Mouse (Mus musculus): ENCODE results near the gene Tor2a. TPM values are rescaled to one million over a fixed set of nuclear protein-coding genes. Genes with fewer than 3 reads are reported as not detected.

Tor2a gene
- polyA plus RNA-seq, 1 experiment: 171 TPM

- TF ChIP-seq POLR2A (IDR thresholded peaks at IDR 0.05; ENCODE audit: control insufficient read depth, extremely low read depth, insufficient read depth, low read length, poor library complexity): no peak
- no peak for TF ChIP-seq CTCF (IDR thresholded peaks at IDR 0.05; ENCODE audit: borderline replicate concordance, control insufficient read depth, extremely low read depth, insufficient read depth, low read length, poor library complexity)
- H3K27ac ChIP-seq (ENCODE audit: control insufficient read depth, insufficient read depth, low read length): no peak overlapping the region
- no peaks in the 10 kb centered on the region for H3K27me3 ChIP-seq (ENCODE audit: control insufficient read depth, insufficient read depth, low read length)
- H3K4me1 ChIP-seq (replicated peaks; ENCODE audit: control insufficient read depth, insufficient read depth, low read length): peaks cover 34% of the 10 kb centered on the region
- no peak for DNase-seq
- 34% methylated on average over 7 of the region's 7 CpGs for WGBS
- peaks cover 6% of the 10 kb centered on the region for H3K36me3 ChIP-seq (ENCODE audit: control insufficient read depth, insufficient read depth, low read length)
- H3K4me3 ChIP-seq (ENCODE audit: control insufficient read depth, insufficient read depth, low read length): no peak overlapping the region
Observed at GRCm38 (mm10) chr2:32728463-32728862, 28.6 kb upstream of the Tor2a start.

- Histone ChIP-seq H3K27ac (ENCODE audit: control insufficient read depth, insufficient read depth, low read length) (no peak overlapping the region), H3K36me3 (ENCODE audit: control insufficient read depth, insufficient read depth, low read length) (peaks cover 6% of the 10 kb centered on the region), H3K4me3 (ENCODE audit: control insufficient read depth, insufficient read depth, low read length) (no peak overlapping the region), H3K27me3 (ENCODE audit: control insufficient read depth, insufficient read depth, low read length) (no peaks in the 10 kb centered on the region), H3K4me1 (replicated peaks; ENCODE audit: control insufficient read depth, insufficient read depth, low read length) (peaks cover 33% of the 10 kb centered on the region)
- no peak for DNase-seq
- TF ChIP-seq CTCF (IDR thresholded peaks at IDR 0.05; ENCODE audit: borderline replicate concordance, control insufficient read depth, extremely low read depth, insufficient read depth, low read length, poor library complexity) (no peak), POLR2A (IDR thresholded peaks at IDR 0.05; ENCODE audit: control insufficient read depth, extremely low read depth, insufficient read depth, low read length, poor library complexity) (no peak)
- 95% methylated on average over 4 of the region's 4 CpGs for WGBS
Observed at GRCm38 (mm10) chr2:32729547-32729946, 27.5 kb upstream of the Tor2a start.

- Histone ChIP-seq H3K27me3 (ENCODE audit: control insufficient read depth, insufficient read depth, low read length) (no peaks in the 10 kb centered on the region), H3K27ac (ENCODE audit: control insufficient read depth, insufficient read depth, low read length) (no peak overlapping the region), H3K4me1 (replicated peaks; ENCODE audit: control insufficient read depth, insufficient read depth, low read length) (peaks cover 23% of the 10 kb centered on the region), H3K36me3 (ENCODE audit: control insufficient read depth, insufficient read depth, low read length) (peaks cover 6% of the 10 kb centered on the region), H3K4me3 (ENCODE audit: control insufficient read depth, insufficient read depth, low read length) (no peak overlapping the region)
- 95% methylated on average over 11 of the region's 11 CpGs for WGBS
- TF ChIP-seq POLR2A (IDR thresholded peaks at IDR 0.05; ENCODE audit: control insufficient read depth, extremely low read depth, insufficient read depth, low read length, poor library complexity): no peak
- DNase-seq: no peak
Observed at GRCm38 (mm10) chr2:32730854-32731253, 26.2 kb upstream of the Tor2a start.

- 91% methylated on average over 4 of the region's 4 CpGs for WGBS
- peaks cover 17% of the 10 kb centered on the region for H3K4me1 ChIP-seq (replicated peaks; ENCODE audit: control insufficient read depth, insufficient read depth, low read length)
- no peak overlapping the region for H3K27ac ChIP-seq (ENCODE audit: control insufficient read depth, insufficient read depth, low read length)
- no peaks in the 10 kb centered on the region for H3K27me3 ChIP-seq (ENCODE audit: control insufficient read depth, insufficient read depth, low read length)
- no peak overlapping the region for H3K4me3 ChIP-seq (ENCODE audit: control insufficient read depth, insufficient read depth, low read length)
- DNase-seq: no peak
- no peak for TF ChIP-seq CTCF (IDR thresholded peaks at IDR 0.05; ENCODE audit: borderline replicate concordance, control insufficient read depth, extremely low read depth, insufficient read depth, low read length, poor library complexity)
- TF ChIP-seq POLR2A (IDR thresholded peaks at IDR 0.05; ENCODE audit: control insufficient read depth, extremely low read depth, insufficient read depth, low read length, poor library complexity): no peak
- H3K36me3 ChIP-seq (ENCODE audit: control insufficient read depth, insufficient read depth, low read length): no peaks in the 10 kb centered on the region
Observed at GRCm38 (mm10) chr2:32731911-32732310, 25.1 kb upstream of the Tor2a start.

- Histone ChIP-seq H3K27me3 (ENCODE audit: control insufficient read depth, insufficient read depth, low read length) (no peaks in the 10 kb centered on the region), H3K27ac (ENCODE audit: control insufficient read depth, insufficient read depth, low read length) (no peak overlapping the region), H3K4me1 (replicated peaks; ENCODE audit: control insufficient read depth, insufficient read depth, low read length) (peaks cover 11% of the 10 kb centered on the region), H3K4me3 (ENCODE audit: control insufficient read depth, insufficient read depth, low read length) (no peak overlapping the region), H3K36me3 (ENCODE audit: control insufficient read depth, insufficient read depth, low read length) (no peaks in the 10 kb centered on the region)
- no peak for DNase-seq
- no peak for TF ChIP-seq CTCF (IDR thresholded peaks at IDR 0.05; ENCODE audit: borderline replicate concordance, control insufficient read depth, extremely low read depth, insufficient read depth, low read length, poor library complexity)
- no peak for TF ChIP-seq POLR2A (IDR thresholded peaks at IDR 0.05; ENCODE audit: control insufficient read depth, extremely low read depth, insufficient read depth, low read length, poor library complexity)
- 94% methylated on average over 6 of the region's 6 CpGs for WGBS
Observed at GRCm38 (mm10) chr2:32732695-32733094, 24.3 kb upstream of the Tor2a start.

GRCm38 (mm10) chr2:32734480-32734879 is 22.6 kb upstream of the Tor2a start:
- H3K4me1 ChIP-seq (replicated peaks; ENCODE audit: control insufficient read depth, insufficient read depth, low read length): no peaks in the 10 kb centered on the region
- TF ChIP-seq CTCF (IDR thresholded peaks at IDR 0.05; ENCODE audit: borderline replicate concordance, control insufficient read depth, extremely low read depth, insufficient read depth, low read length, poor library complexity) (no peak), POLR2A (IDR thresholded peaks at IDR 0.05; ENCODE audit: control insufficient read depth, extremely low read depth, insufficient read depth, low read length, poor library complexity) (no peak)
- H3K27ac ChIP-seq (ENCODE audit: control insufficient read depth, insufficient read depth, low read length): no peak overlapping the region
- no peaks in the 10 kb centered on the region for H3K36me3 ChIP-seq (ENCODE audit: control insufficient read depth, insufficient read depth, low read length)
- no peak overlapping the region for H3K4me3 ChIP-seq (ENCODE audit: control insufficient read depth, insufficient read depth, low read length)
- DNase-seq: no peak
- no peaks in the 10 kb centered on the region for H3K27me3 ChIP-seq (ENCODE audit: control insufficient read depth, insufficient read depth, low read length)
- 93% methylated on average over 4 of the region's 4 CpGs for WGBS

- Histone ChIP-seq H3K27ac (ENCODE audit: control insufficient read depth, insufficient read depth, low read length) (no peak overlapping the region), H3K4me3 (ENCODE audit: control insufficient read depth, insufficient read depth, low read length) (no peak overlapping the region), H3K4me1 (replicated peaks; ENCODE audit: control insufficient read depth, insufficient read depth, low read length) (no peaks in the 10 kb centered on the region), H3K36me3 (ENCODE audit: control insufficient read depth, insufficient read depth, low read length) (peaks cover 2% of the 10 kb centered on the region; the same call in 1 of the 2 replicates), H3K27me3 (ENCODE audit: control insufficient read depth, insufficient read depth, low read length) (no peaks in the 10 kb centered on the region)
- 84% methylated on average over 4 of the region's 4 CpGs for WGBS
- DNase-seq: no peak
- TF ChIP-seq CTCF (IDR thresholded peaks at IDR 0.05; ENCODE audit: borderline replicate concordance, control insufficient read depth, extremely low read depth, insufficient read depth, low read length, poor library complexity) (no peak), POLR2A (IDR thresholded peaks at IDR 0.05; ENCODE audit: control insufficient read depth, extremely low read depth, insufficient read depth, low read length, poor library complexity) (no peak)
Observed at GRCm38 (mm10) chr2:32734933-32735332, 22.1 kb upstream of the Tor2a start.

Measured in thymus, adult 2 months (tissue).